Mouse (Mus musculus) limb, embryonic 13.5 days (tissue): Measurements from ENCODE around the gene Rab38. TPM values are rescaled to one million over a fixed set of nuclear protein-coding genes. Genes with fewer than 3 reads are reported as not detected.

ENCODE experiments used
- ATAC-seq: fragments of 200-750 bp; cut with Nextera tagmentation; 2 replicates; pipeline ENCODE4 v1.8.0; 2017; ENCODE audit warnings: low read depth, moderate number of reproducible peaks, moderate TSS enrichment; ENCODE audit not compliant: low FRiP score
- H3K27ac ChIP-seq: fragments of 300-500 bp; sonication (generic); 2 replicates; pipeline ENCODE4 v1.5.1; 2015; ENCODE audit warnings: inconsistent platforms, mild to moderate bottlenecking, moderate library complexity
- H3K27me3 ChIP-seq: fragments of 300-500 bp; sonication (generic); 2 replicates; pipeline ENCODE4 v1.6.1; 2015; ENCODE audit warnings: mild to moderate bottlenecking, inconsistent platforms
- H3K36me3 ChIP-seq: fragments of 300-500 bp; sonication (generic); 2 replicates; pipeline ENCODE4 v1.6.1; 2015; ENCODE audit warnings: inconsistent platforms, mild to moderate bottlenecking, moderate library complexity
- H3K4me1 ChIP-seq: fragments of 300-500 bp; sonication (generic); 2 replicates; pipeline ENCODE4 v1.6.1; 2015; ENCODE audit warnings: inconsistent platforms
- H3K4me2 ChIP-seq: fragments of 300-500 bp; sonication (generic); replicated peaks from 2 replicates; pipeline ENCODE4 v1.6.1; 2015; ENCODE audit warnings: inconsistent platforms, mild to moderate bottlenecking, moderate library complexity
- H3K4me3 ChIP-seq: fragments of 300-500 bp; sonication (generic); 2 replicates; pipeline ENCODE4 v1.5.1; 2015; ENCODE audit warnings: moderate library complexity, mild to moderate bottlenecking, inconsistent platforms
- H3K9ac ChIP-seq: fragments of 300-500 bp; sonication (generic); 2 replicates; pipeline ENCODE4 v1.6.1; 2015; ENCODE audit warnings: mild to moderate bottlenecking, inconsistent platforms
- H3K9me3 ChIP-seq: fragments of 300-500 bp; sonication (generic); 2 replicates; pipeline ENCODE4 v1.6.1; 2016; ENCODE audit warnings: inconsistent platforms
- WGBS: fragments of 180-500 bp; shearing (Covaris S2); methylation state at CpG from one replicate; pipeline ENCODE4 v1.1.7; 2015; 5-methylcytosine and 5-hydroxymethylcytosine counted together
- polyA plus RNA-seq: library from polyadenylated mRNA; unstranded; fragments of >200 nt; fragmentation: Nextera tagmentation; extraction: Ambion mirVana; gene quantifications from 2 replicates; pipeline ENCODE4 v1.2.1, GENCODE M21; 2015

Rab38 gene
- polyA plus RNA-seq, 1 experiment from 2014 or later: 16.0 TPM

DNA sequence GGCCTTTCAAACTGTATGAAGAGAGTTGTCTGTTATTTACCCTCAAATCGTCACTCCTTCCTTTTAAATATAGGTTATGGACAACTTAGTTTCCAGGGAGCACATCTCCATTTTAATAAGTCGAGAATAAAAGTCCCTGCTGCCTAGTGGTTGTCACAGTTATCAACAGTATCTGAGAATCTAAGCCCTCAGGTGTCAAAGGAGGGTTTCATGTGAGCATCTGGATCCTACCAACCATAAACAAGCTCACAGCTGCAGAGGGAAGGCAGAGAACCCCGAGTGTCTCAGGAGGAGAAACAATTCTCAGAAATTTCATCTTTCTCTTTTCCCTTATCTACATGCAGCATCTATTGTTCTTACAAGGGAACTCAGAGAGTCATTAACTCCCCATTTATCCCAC lies 106.7 kb downstream of the Rab38 start:
- H3K4me1 ChIP-seq: no peaks in the 10 kb centered on the region
- H3K9ac ChIP-seq: no peak overlapping the region
- 58% methylated on average over 3 of the region's 3 CpGs for WGBS
- H3K27ac ChIP-seq: no peak overlapping the region
- ATAC-seq: no peak
- H3K4me2 ChIP-seq: no peak overlapping the region
- no peaks in the 10 kb centered on the region for H3K9me3 ChIP-seq
- no peak overlapping the region for H3K4me3 ChIP-seq
- no peaks in the 10 kb centered on the region for H3K27me3 ChIP-seq
- no peaks in the 10 kb centered on the region for H3K36me3 ChIP-seq

Other genes with a start within 250 kb of the Rab38 start
- 36.5 and 43.8 TPM in 2 replicates for gene Ctsc, start 152.2 kb upstream of the Rab38 start, polyA plus RNA-seq